Mouse (Mus musculus): Measurements from ENCODE around the gene Padi1.

Padi1 gene

GRCm38 (mm10) chr4:140845666-140846065 lies at the start of gene Padi1:
Gene Padi1, minus strand, starts transcription at chr4:140845778.
- no peak for DNase-seq (ENCODE audit: low spot score)

DNA sequence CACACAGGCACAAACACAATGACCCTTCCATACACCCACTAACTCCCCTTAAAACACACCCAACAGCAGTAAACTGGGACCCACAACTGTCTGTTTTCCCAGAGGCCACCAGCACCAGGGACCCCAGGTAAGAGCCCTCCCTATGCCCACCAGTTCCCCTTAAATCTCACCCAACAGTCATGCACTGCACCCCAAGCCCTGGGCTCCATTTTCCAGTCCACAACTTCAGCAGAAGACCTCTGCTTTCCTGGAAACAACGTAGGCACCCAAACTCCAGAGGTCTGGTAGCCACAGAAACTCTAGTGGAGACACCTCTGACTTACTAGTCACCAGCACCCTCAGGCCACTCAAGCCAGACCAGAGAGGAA lies 46.6 kb upstream of the Padi1 start:
- no peak for DNase-seq (ENCODE audit: low spot score)

GRCm38 (mm10) chr4:140891525-140892162 lies 46.1 kb upstream of the Padi1 start:
- DNase-seq (ENCODE audit: low spot score): no peak

DNA sequence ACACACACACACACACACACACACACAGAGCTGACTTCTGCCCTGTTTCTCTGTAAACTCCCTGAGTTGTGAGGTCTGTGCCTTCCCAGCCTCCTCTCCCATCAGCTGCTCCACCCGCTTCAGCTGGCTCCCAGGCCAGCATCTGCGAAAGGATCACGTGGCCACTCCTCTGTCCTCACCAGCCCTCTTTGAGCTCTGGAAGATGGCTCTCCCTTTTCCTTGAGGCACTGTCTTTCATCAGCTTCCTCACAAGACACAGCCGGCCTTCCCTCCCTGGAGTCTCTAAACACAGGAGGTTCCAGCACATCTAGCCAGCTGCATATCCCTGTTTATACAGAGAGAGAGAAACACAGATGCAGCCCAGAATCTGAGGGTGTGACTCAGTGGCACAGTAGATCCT lies 38.3 kb upstream of the Padi1 start:
- DNase-seq (ENCODE audit: low spot score): no peak

DNA sequence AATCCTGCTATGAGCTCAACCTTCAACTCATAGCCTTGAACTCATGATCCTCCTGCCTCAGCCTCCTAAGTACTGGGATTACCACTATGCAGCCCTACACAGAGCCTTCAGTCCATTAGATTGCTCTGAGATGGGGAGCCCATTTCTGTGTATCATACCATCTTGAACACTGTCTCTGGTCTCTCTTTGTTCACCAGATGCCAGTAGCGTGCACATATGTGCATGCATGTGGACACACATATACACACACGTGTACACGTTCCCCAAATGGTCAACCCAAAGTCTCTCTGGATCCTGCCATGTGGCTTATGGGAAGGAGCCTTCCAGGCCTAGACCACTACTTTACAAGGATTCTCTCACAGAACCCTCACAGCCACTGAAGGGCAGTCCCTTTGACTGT lies 37.4 kb upstream of the Padi1 start:
- no peak for DNase-seq (ENCODE audit: low spot score)

- no peak for DNase-seq (ENCODE audit: low spot score)
Measured at GRCm38 (mm10) chr4:140882365-140882764, 36.8 kb upstream of the Padi1 start.

DNA sequence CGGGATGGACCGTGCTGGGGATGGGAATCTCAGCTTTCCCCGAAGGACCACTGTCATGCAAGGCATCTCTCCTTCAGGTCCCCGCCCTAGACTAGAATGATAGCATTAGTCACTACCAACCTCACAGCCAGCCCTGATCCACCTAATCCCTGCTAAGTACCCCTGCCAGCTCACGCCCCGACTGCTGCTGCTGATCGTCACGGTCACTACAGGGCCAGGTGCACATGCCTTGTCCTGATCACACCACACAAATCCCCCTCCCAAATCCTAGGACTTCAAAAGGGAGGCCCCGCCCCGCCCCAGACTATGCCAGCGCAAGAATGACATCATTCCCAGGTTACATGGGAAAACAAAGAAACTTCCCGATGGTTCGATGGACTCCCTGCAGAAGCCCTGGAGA lies 36.2 kb upstream of the Padi1 start:
- no peak for DNase-seq (ENCODE audit: low spot score)

- no peak for DNase-seq (ENCODE audit: low spot score)
Measured at GRCm38 (mm10) chr4:140881026-140881670, 35.6 kb upstream of the Padi1 start.

- no peak for DNase-seq (ENCODE audit: low spot score)
Measured at GRCm38 (mm10) chr4:140880207-140880606, 34.6 kb upstream of the Padi1 start.

GRCm38 (mm10) chr4:140879739-140880138 lies 34.2 kb upstream of the Padi1 start:
- no peak for DNase-seq (ENCODE audit: low spot score)

- DNase-seq (ENCODE audit: low spot score): no peak
Measured at GRCm38 (mm10) chr4:140879116-140879515, 33.5 kb upstream of the Padi1 start.

GRCm38 (mm10) chr4:140878655-140879054 lies 33.1 kb upstream of the Padi1 start:
- DNase-seq (ENCODE audit: low spot score): no peak

DNA sequence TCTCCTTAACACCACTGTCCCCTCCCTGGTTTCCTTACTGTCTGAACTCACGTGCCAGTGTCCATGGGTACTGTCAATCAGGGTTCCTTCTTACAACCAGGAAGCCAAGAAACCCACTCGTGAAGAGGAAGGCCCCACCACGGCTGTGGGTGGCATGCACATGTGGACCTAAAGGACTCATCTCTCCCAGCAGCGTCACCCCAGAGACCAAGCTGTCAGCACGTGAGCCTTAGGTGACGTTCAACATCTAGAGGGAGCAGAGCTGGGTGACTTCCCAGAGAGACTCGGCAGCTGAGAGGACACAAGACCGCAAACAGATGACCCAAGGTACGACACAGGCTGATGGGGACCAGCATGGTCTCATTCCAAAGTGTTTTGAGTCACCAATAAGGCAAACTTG lies 31.9 kb upstream of the Padi1 start:
- DNase-seq (ENCODE audit: low spot score): no peak

GRCm38 (mm10) chr4:140876681-140877080 lies 31.1 kb upstream of the Padi1 start:
- no peak for DNase-seq (ENCODE audit: low spot score)

GRCm38 (mm10) chr4:140876161-140876560 lies 30.6 kb upstream of the Padi1 start:
- no peak for DNase-seq (ENCODE audit: low spot score)

- DNase-seq (ENCODE audit: low spot score): no peak
Measured at GRCm38 (mm10) chr4:140873011-140873410, 27.4 kb upstream of the Padi1 start.

DNA sequence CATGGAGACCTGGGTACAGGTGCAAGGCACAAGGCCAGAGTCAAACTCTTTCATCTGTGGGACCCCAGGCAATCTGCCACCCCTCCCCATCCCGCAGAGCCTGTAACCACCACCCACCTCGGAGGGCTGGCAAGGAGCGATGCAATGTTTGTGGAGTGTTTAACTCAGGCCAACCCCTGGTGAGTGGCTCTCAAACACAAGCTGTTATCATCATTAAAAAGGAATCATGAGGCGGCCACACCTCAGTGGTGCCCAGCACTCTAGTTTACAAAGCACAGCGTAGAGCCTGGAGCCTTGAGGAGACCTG lies 27.1 kb upstream of the Padi1 start:
- no peak for DNase-seq (ENCODE audit: low spot score)

- no peak for DNase-seq (ENCODE audit: low spot score)
Measured at GRCm38 (mm10) chr4:140871851-140872685, 26.5 kb upstream of the Padi1 start.

GRCm38 (mm10) chr4:140871376-140871775 lies 25.8 kb upstream of the Padi1 start:
- no peak for DNase-seq (ENCODE audit: low spot score)

GRCm38 (mm10) chr4:140870876-140871275 lies 25.3 kb upstream of the Padi1 start:
- DNase-seq (ENCODE audit: low spot score): no peak

GRCm38 (mm10) chr4:140869945-140870344 lies 24.4 kb upstream of the Padi1 start:
- no peak for DNase-seq (ENCODE audit: low spot score)

GRCm38 (mm10) chr4:140868484-140869190 lies 23.1 kb upstream of the Padi1 start:
- no peak for DNase-seq (ENCODE audit: low spot score)
